Mouse (Mus musculus): ENCODE results near the gene Alox5.
A peak's percentile ranks its signal among the peaks of the same experiment; 100 is the strongest.
"Not testable (repeated sequence)": the region's sequence is repeated elsewhere in the genome, so short reads cannot be mapped to it uniquely, and the experiment has no call there.

Gene Alox5

DNA sequence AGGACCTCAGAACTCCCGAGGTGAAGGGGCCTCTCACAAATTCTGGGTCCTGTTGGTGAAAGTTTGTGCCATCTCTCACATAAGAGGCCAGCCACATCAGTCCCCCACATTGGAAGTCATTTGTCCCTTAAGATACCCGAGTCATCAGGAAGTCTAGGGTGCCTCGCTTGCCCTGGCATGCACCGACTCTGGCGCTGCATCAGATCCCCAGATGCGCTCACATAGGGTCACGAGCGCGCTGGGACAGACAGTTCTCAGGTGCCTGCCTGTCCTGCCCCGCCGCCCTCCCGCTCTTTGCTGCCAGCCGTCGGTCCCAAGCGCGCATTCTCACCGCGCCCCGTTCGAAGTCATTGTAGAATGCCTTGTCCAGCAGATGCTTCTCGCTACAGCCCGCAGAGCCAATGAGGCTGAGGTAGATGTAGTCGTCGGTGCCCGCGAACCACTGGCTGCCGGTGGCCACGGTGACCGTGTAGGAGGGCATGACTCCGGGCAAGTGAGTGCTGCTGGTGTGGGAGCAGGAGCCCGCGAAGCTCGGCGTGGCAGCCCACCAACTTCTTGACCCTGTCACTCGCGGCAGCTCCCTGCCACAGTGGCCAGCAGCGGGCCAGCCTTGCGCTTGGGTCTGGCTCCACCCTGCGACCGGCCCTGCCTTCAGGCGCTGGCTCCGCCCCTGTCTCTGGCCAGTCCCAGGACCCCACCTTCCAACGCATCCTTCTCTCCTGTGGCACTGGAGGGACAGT is at the start of gene Alox5:
Gene Alox5, minus strand, starts transcription at position 635 of the 740 bp plus-strand sequence.
- DNase-seq: peak; percentile 22

DNA sequence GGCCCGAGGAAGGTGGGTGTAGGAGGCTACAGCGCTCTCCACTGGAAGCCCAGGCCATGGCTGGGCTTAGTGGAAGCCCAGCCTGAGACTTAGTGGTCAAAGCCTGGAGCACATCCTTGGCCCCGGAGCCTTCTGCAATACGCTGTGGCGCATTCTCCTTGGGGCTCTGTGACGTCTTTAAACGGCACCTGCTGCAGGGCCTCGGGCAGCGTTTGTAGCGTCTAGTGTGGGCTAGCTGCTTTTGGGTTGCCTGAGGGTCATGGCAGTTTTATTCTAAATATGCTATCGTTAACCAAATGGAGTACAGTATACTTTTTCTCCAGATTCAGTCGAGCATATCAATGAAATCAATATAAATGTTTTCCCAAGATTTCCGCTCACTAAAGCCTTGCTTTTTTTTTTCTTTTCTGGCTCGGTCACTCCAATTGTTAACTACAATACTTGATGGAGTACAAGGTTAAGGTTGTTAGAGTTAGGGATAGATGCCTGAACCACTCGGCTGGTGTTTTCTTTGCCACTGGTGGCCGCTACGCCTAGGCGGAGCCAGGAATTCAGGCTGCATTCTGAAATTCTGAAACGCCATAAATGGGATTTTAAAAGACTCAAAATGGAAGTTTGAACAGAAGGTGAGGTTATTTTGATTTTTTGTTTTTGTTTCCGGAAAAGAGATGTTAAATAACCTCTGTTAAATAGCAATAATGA is 45.5 kb upstream of the Alox5 start, which contains the start of gene Olfr212:
Gene Olfr212, plus strand, starts transcription at position 215 of the 702 bp plus-strand sequence.
- DNase-seq: not testable (repeated sequence)

DNA sequence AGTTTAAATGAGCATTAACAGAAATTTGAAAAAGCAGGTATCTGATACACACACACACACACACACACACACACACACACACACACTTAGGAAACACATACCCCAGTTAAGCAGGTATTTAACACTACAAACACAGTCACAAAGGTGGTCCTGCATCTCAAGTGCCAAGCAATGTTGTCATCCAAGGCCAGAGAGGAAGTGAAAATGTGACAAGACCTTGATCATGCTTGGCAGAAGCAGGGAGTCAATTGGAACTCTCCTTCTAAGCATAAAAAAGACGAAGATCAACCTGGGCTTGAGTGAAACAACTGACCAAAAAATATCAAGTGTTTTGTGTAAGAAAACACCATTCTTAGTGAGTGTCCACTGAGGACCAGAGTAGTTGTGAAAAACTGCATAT is 35.0 kb upstream of the Alox5 start:
- no peak for DNase-seq

DNA sequence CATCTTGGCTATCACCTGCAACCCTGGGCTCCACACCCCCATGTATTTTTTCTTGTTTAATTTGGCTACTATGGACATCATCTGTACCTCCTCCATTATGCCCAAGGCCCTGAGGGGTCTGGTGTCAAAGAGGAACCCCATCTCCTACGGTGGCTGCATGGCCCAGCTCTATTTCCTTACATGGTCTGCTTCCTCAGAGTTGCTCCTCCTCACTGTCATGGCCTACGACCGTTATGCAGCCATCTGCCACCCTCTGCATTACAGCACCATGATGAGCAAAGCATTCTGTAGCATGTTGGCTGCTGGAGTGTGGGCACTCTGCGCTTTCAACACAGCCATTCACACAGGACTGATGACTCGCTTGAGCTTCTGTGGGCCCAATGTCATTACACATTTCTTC is 32.8 kb upstream of the Alox5 start:
- DNase-seq: no peak

DNA sequence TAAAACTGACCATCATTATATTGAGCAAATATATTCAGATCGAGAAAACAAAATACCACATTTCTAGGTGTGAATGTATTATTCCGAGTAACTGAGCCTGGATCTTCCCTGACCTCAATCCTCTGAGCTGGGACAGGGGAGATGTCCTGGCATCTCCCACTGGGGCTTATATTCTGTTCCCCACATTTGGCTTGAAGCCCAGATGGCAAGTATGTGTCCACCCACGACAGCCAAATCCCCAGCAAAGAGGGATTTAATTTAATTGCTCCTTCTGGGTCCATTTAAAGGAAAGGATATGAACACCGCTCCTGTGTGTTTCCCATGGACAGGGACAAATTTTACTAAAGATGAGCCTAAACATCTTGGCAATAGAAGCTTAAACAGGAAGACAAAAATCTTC is 27.8 kb upstream of the Alox5 start, which contains the start of gene Olfr211:
Gene Olfr211, plus strand, starts transcription at position 301 of the 400 bp plus-strand sequence.
- no peak for DNase-seq

DNA sequence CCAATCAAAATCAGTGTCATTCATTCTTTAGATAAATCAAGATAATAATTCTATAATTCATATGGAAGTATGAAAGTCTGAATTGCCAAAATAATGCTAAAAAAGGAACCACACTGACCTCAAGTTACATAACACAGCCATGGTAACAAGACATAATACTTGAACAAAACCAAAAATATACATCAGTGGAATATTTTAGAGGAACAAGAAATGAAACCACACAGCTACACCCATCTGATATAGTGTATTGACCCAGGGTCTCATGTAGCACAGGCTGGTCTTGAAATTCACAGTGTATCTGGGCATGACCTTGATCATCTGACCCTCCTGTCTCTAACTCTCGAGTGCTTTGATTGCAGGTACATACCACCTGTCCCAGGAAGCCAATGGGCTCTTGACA is 25.9 kb upstream of the Alox5 start:
- DNase-seq: no peak

DNA sequence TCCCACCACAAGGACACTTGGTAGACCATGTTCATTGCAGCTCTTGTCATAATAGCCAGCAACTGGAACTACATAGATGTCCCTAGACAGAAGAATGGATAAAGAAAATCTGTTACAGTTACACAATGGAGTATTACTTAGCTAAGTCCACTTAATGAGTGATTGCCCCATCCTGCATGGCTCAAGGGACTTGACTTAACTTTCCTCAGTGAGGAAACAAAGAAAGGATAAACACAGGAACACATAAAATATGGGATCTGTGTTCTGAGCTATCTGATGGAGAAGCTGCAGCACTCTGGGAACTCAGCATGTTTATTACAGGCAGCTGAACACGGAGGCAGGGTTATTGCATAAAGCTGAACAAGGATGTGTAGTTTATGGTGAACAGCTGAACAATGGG is 24.1 kb upstream of the Alox5 start:
- no peak for DNase-seq

DNA sequence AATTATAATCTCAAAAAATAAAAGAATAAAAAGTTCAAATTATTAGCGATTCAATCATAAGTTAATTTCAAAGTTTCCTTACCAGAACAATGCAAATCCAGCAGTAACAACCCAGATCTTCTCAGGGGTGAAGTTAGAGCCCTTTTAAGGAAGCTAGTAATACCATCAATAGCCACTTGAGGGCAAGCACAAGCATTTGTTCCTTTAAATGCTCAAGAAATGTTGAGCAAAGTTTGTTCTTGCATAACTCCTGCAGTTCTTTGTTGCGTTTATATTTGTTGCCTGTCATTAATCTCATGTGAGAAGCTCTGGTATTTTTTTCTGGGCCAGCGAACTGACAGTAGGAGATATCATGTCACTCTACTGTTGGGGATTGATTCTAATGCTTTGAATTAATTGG is 7.1 kb upstream of the Alox5 start:
- DNase-seq: peak; percentile 34

DNA sequence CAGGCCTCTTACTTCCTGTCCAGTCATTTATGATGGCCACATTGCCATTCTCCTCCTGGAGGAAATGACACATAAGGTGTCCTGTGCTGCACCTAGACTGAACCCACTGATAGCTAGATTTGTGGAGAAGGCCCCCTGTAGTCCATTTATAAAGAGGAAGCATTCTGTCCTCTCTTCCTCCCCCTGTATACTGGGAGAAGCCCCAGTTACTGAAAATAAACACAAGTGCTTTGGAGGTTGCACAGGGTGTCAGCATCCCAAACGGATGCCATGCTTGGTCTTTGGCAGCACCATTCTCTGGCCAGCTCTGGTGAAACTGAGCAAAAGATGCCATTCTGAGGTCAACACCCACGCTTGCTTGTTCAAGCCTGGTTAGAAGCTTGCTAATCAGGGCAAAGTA is 1.7 kb downstream of the Alox5 start:
- DNase-seq: no peak

DNA sequence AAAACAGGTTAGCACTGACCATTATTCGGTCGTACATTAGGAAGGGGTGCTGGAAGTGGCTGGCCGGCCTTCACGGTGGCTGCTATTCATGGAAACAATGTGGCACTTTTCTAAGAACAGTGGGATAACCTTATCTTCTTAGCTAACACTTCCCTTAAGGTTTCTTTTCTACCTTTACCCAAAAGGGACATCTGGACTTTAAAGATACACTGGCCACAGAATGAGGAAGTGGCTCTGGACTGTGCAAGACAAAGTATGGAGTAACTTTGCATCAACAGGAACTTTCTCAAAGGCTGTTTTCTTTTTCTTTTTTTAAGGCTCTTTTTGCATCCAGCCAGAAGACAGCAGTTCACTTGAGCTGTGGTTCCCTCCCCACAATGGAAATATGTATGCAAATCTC is 2.2 kb downstream of the Alox5 start:
- DNase-seq: no peak

DNA sequence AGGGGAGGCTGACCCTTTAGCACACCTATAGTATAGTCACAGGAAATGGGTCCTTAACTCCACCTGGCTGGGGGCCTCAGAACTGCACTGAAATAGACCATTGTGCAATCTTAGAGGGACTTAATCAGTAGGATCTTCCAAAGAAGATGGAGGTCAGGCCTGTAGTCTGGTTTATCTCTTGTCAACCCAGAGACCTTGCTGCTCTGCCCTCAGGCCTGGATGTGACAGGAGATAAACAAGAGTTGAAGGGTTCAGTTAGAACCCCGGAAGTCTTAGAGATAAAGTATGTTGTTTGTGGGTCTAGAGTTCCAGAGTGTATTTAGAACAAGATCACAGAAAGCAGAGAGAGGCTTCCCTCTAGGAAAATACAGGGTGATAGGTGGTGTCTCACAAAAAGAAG is 4.5 kb downstream of the Alox5 start:
- no peak for DNase-seq

DNA sequence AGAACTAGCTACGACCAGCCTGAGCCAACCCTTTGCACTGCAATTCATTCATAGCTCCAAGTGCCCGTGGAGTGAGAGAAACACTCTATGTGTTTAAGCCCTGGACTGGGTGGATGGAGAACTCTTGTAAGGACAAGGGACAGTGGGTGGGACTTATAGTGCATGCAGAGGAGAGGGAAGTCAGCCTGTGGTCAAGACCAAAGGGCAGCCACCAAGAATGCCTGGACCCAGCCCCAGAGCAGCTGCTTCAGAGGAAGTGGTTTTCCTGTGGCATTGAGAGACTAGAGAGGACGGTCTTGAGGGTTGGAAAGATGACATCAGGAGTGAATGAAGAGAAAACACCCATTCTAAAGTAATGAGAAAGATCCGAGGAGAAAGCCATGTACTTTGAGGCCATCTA is 5.2 kb downstream of the Alox5 start:
- DNase-seq: peak; percentile 8

DNA sequence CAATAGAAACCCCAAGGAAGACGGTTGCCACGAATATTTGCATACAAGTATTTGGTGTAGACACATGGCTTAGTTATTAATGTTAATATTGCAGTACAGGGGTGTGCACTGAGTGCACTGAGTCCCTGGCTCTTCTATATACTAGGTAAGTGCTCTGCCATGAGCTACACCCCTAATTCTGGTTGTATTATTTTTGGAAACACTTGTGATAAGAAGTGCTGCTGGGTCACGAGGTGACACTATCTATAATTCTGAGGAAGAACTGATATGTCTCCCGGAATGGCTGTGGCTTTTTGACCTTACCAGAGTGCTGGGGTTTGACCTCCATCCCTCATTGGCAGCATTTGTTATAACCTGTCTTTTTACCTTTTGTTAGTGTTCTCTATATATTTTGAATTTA is 20.1 kb downstream of the Alox5 start:
- no peak for DNase-seq

DNA sequence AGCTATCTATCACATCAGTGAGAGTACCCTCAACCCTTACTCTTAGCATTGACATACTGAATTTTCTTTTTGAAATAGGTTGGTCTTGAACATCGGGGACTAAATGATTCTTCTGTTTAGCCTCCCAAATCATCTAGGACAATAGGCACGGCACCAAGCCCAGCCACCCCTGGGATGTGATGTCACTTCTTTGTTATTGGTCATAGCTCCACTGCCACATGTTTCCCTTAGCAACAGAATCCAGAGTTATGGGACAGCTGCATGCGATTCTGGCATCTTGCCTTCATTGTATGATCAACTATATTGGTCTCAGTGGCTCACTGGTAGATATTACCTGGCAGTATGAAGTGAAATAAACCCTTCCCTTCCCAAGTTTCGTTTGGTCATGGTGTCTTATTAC is 20.5 kb downstream of the Alox5 start:
- no peak for DNase-seq

DNA sequence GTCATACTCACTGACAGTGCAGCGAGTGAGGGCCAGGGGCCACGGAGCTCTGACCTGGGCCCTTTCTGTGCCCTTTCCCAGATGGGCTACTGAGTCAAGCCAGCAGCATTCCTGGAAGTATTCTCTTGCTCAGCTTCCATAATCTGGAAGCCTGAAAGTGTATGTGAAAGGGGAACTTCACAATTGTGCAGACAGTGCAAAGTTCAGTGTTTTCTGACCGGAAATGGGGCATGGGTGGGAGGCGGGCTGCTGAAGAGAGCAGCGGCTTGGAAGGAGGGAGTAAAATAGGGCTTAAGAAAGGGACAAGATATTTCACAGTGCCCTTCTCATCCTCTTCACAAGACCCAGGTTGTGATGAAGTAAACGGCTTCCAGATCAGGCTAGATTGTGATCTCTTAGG is 21.4 kb downstream of the Alox5 start:
- DNase-seq: no peak

DNA sequence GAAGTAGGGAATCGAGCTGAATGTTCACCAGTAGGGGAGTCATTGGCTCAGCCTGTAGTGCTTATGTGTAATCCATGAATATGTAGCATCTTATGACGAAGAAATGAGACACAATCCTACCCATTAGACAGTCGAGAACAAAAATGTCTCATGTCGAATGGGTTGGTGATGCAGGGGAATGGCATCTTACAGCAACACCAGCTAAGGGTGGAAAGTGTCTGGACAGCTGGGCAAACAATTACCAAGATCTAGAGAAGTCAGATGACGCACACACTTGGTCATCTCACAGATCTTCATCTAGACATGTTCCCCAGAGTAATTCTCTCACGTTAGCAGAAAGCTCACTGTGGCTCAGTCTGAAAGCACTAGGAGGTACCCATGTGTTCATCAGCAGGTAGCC is 22.1 kb downstream of the Alox5 start:
- no peak for DNase-seq

DNA sequence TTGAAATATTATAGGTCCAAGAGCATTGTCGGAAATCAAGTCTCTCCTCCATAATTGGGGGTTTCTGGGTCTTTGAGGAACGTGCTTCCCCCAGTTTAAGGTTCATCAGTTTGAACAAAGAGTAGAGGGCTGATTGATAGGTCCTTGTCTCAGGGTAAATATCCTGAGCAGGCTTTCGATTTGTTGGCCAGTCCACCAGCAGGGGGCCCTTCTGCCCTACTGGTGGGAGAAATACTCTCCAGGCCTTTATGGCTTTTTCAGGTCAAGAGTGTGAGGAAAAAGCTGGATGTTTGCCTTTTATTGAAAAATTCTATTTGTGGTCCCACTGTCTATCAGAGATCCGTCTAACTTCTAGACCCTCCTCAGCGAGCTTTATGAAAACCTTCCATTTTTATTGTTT is 32.7 kb downstream of the Alox5 start:
- DNase-seq: no peak

DNA sequence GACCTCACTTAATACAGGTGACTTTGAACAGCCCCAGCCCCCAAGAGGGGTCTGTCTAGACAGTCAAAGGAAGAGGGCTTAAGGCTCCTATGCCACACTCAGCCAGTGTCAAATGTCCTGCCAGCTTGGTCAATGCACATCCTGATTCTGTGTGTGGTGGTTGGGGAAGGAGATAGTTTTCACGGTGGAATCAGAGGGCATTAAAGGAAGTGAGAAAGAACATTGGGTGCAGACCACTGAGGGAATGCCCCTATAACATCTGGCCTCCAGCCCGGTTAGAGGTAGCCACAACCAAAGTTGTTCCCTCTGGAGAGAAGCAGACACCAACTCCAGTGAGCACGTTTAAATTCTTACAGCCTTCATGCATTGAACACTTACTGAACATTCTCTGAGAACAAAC is 33.4 kb downstream of the Alox5 start:
- DNase-seq: no peak

DNA sequence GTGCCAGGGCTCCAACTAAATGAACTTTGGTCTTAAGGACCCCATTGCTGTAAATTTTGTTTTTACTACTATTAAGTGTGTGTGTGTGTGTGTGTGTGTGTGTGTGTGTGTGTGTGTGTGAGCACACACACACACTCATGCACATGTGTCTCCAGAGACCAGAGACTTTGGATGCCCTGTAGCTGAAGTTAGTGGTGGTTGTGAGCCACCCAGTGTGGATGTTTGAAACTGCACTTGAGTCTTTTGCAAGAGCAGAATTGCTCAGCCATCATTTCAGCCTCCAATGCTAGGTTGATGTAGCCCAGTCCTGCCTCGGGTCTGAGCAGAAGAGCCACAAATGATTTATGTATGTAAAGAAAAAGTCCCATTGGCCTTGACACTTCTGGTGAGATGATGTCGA is 37.3 kb downstream of the Alox5 start:
- DNase-seq: peak; percentile 62

DNA sequence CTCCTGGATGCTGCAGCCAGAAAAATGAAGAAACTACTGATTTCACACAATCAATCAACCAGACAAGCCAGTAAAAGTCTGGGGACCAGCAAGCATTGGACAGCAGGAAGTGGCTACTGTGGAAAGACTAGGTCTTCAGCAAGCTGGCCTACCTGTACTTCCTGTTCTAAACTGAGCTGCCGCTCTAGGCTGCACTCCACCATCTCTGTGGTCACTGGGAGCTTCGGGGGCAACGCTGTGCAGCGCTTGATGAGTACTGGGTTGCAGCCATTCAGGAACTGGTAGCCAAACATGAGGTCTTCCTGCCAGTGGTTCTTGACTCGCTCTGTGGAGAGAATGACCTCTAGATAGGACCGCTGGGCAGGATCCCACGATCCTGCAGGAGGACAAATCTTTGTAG is 38.0 kb downstream of the Alox5 start:
- no peak for DNase-seq

DNA sequence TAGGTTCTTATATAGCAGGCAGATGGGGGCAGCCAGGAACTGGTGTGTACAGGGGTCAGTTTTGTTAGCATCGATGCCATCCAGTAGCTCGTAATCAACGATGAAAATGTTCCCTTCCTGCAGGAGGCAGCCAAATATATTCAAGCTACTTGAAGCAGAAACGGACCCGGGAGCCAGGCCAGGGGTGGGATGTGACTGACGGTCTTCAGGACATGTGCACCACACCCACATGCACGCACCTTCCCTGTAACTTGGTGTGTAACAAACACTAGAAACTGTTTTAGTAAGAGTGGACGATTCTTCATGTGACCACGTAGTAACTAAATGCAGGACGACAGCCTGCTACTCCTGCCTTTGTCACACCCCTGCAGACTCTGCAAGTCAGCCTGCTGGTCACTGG is 40.7 kb downstream of the Alox5 start:
- no peak for DNase-seq

DNA sequence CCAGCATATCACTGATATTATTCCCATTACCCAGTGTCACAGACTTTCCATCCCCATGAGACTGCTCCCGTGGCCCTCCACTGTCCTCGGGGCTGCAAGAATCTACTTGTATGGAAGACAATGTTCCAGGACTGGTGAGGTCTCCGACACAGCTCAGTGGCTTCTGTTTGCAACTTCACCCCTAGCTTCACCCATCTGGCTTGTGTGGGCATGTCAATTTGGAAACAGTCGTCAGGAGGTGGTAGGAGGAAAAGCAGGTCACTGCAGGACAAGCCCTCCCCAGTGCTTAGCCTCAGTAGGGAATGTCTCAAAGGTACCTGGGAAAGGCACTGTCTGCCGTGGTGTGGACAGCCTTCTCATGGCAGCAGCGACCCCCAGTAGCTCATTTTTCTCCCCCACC is 41.3 kb downstream of the Alox5 start:
- no peak for DNase-seq

DNA sequence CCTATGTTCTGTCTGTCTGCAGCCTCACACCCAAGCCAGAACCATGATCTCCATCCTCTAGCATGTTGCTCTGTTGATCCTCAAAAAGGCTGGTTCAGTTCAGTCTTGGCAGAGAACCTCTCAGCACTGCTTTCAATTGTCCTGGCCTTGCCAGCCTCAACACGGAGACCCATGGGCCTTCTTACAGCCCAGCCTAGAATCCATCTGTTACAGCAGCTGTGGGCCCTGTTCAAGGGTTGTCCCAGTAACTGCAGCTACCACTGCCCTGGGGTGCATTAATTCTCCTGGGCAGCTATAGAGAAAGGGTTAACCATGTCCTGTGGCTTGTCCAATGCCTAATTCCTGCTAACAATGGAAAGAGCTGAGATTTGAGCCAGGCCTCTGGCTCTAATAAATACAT is 42.5 kb downstream of the Alox5 start:
- no peak for DNase-seq

DNA sequence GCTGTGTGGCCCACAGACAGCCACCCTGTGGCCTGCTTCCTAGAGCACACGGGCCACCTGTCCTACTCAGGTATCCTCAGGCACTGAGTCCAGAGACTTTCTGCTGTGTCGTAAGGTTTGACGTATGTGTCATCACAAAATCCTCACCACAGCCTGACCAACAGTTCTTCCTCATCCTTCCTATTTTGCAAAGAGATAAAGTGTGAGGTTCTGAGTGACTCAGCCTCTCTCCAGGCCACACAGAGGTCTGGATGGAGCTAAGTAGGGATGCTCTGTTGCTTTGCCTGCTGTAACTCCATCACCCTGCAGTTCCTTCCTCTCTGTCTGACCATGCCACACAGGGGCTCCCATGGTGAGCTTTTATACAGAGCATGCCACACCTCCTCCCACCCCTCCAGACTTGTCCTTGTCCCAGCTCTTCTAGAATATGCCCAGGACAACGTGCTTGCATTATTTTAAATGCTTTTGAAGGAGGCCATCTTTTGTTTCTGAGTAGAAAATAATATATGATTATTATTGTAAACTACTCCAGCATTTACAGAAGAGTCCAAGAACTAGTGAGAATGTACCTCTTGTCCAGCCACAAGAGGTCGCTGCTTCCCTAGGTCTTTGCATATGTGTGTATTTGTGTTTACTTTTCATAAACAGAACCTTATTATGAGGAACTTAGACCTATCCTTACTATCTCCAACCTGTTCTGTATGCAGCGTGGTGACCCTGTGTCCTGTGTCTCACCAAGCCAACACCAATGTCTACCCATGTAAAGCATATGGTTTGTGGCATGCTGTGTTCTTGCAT is 43.3 kb downstream of the Alox5 start:
- DNase-seq: no peak

Data from lung, postnatal 10 days (tissue).